Mouse (Mus musculus) forebrain, embryonic 13.5 days (tissue): Measurements from ENCODE around the gene Atg5. TPM values are rescaled to one million over a fixed set of nuclear protein-coding genes. Genes with fewer than 3 reads are reported as not detected.

Experiments used
- ATAC-seq: fragments of 200-750 bp; cut with Nextera tagmentation; 2 replicates; pipeline ENCODE4 v1.8.0; 2017
- H3K27ac ChIP-seq: fragments of 300-500 bp; sonication (generic); 2 replicates; pipeline ENCODE4 v1.5.1; 2015; ENCODE audit warnings: inconsistent platforms, mild to moderate bottlenecking, moderate library complexity
- H3K27me3 ChIP-seq: fragments of 300-500 bp; sonication (generic); 2 replicates; pipeline ENCODE4 v1.6.1; 2015; ENCODE audit warnings: mild to moderate bottlenecking, inconsistent platforms
- H3K36me3 ChIP-seq: fragments of 300-500 bp; sonication (generic); 2 replicates; pipeline ENCODE4 v1.6.1; 2015; ENCODE audit warnings: mild to moderate bottlenecking, inconsistent platforms; ENCODE audit not compliant: poor library complexity, severe bottlenecking
- H3K4me1 ChIP-seq: fragments of 300-500 bp; sonication (generic); 2 replicates; pipeline ENCODE4 v1.6.1; 2015; ENCODE audit warnings: inconsistent platforms
- H3K4me2 ChIP-seq: fragments of 300-500 bp; sonication (generic); 2 replicates; pipeline ENCODE4 v1.6.1; 2015; ENCODE audit warnings: inconsistent platforms, mild to moderate bottlenecking, moderate library complexity
- H3K4me3 ChIP-seq: fragments of 300-500 bp; sonication (generic); 2 replicates; pipeline ENCODE4 v1.5.1; 2015; ENCODE audit warnings: mild to moderate bottlenecking, inconsistent platforms
- H3K9ac ChIP-seq: fragments of 300-500 bp; sonication (generic); 2 replicates; pipeline ENCODE4 v1.6.1; 2015; ENCODE audit warnings: mild to moderate bottlenecking, inconsistent platforms
- H3K9me3 ChIP-seq: fragments of 300-500 bp; sonication (generic); replicated peaks from 2 replicates; pipeline ENCODE4 v1.6.1; 2016; ENCODE audit warnings: inconsistent platforms
- WGBS: fragments of 180-500 bp; shearing (Covaris S2); methylation state at CpG from one replicate; pipeline ENCODE4 v1.1.7; 2015; 5-methylcytosine and 5-hydroxymethylcytosine counted together
- polyA plus RNA-seq: library from polyadenylated mRNA; unstranded; fragments of >200 nt; fragmentation: Nextera tagmentation; extraction: Ambion mirVana; gene quantifications from 2 replicates; pipeline ENCODE4 v1.2.1, GENCODE M21; 2015

Gene Atg5
- polyA plus RNA-seq, 1 experiment from 2014 or later, result 50.6 TPM

- Histone ChIP-seq H3K27me3 (no peaks in the 10 kb centered on the region), H3K4me3 (no peak overlapping the region), H3K9me3 (no peaks in the 10 kb centered on the region), H3K9ac (no peak overlapping the region), H3K36me3 (no peaks in the 10 kb centered on the region), H3K4me1 (no peaks in the 10 kb centered on the region), H3K27ac (no peak overlapping the region), H3K4me2 (no peak overlapping the region)
- no peak for ATAC-seq
- WGBS, result 60% methylated on average over 6 of the region's 6 CpGs
Observed at GRCm38 (mm10) chr10:44338571-44338970, 70.4 kb downstream of the Atg5 start.

GRCm38 (mm10) chr10:44339326-44339725 lies 71.2 kb downstream of the Atg5 start:
- H3K4me1 ChIP-seq, result no peaks in the 10 kb centered on the region
- no peaks in the 10 kb centered on the region for H3K27me3 ChIP-seq
- no peak overlapping the region for H3K9ac ChIP-seq
- no peaks in the 10 kb centered on the region for H3K9me3 ChIP-seq
- H3K4me2 ChIP-seq, result no peak overlapping the region
- no peak for ATAC-seq
- no peak overlapping the region for H3K4me3 ChIP-seq
- 89% methylated on average over 5 of the region's 5 CpGs for WGBS
- no peak overlapping the region for H3K27ac ChIP-seq
- H3K36me3 ChIP-seq, result no peaks in the 10 kb centered on the region

- H3K27me3 ChIP-seq, result no peaks in the 10 kb centered on the region
- no peak overlapping the region for H3K27ac ChIP-seq
- H3K4me2 ChIP-seq, result no peak overlapping the region
- H3K36me3 ChIP-seq, result no peaks in the 10 kb centered on the region
- ATAC-seq, result no peak
- H3K4me3 ChIP-seq, result no peak overlapping the region
- H3K9me3 ChIP-seq, result no peaks in the 10 kb centered on the region
- 67% methylated on average over 4 of the region's 4 CpGs for WGBS
- H3K4me1 ChIP-seq, result no peaks in the 10 kb centered on the region
- no peak overlapping the region for H3K9ac ChIP-seq
Observed at GRCm38 (mm10) chr10:44340928-44341327, 72.8 kb downstream of the Atg5 start.

GRCm38 (mm10) chr10:44341826-44342521 lies 73.8 kb downstream of the Atg5 start:
- Histone ChIP-seq H3K4me1 (no peaks in the 10 kb centered on the region), H3K27me3 (no peaks in the 10 kb centered on the region), H3K36me3 (no peaks in the 10 kb centered on the region), H3K9me3 (no peaks in the 10 kb centered on the region), H3K9ac (no peak overlapping the region), H3K27ac (no peak overlapping the region), H3K4me2 (no peak overlapping the region), H3K4me3 (no peak overlapping the region)
- ATAC-seq, result no peak
- 92% methylated on average over 6 of the region's 6 CpGs for WGBS

GRCm38 (mm10) chr10:44343351-44343750 lies 75.2 kb downstream of the Atg5 start:
- 95% methylated on average over 3 of the region's 3 CpGs for WGBS
- H3K4me1 ChIP-seq, result no peaks in the 10 kb centered on the region
- H3K9me3 ChIP-seq, result no peaks in the 10 kb centered on the region
- no peak overlapping the region for H3K27ac ChIP-seq
- H3K27me3 ChIP-seq, result no peaks in the 10 kb centered on the region
- no peak overlapping the region for H3K9ac ChIP-seq
- no peak overlapping the region for H3K4me2 ChIP-seq
- 0 out of 2 replicates have a peak, but pooled peaks cover 7% of the 10 kb centered on the region for H3K36me3 ChIP-seq
- ATAC-seq, result no peak
- H3K4me3 ChIP-seq, result no peak overlapping the region

- no peaks in the 10 kb centered on the region for H3K9me3 ChIP-seq
- H3K27me3 ChIP-seq, result no peaks in the 10 kb centered on the region
- 0 out of 2 replicates have a peak, but pooled peaks cover 7% of the 10 kb centered on the region for H3K36me3 ChIP-seq
- no peak overlapping the region for H3K27ac ChIP-seq
- no peaks in the 10 kb centered on the region for H3K4me1 ChIP-seq
- no peak overlapping the region for H3K4me3 ChIP-seq
- H3K4me2 ChIP-seq, result no peak overlapping the region
- 95% methylated on average over 10 of the region's 10 CpGs for WGBS
- no peak for ATAC-seq
- H3K9ac ChIP-seq, result no peak overlapping the region
Observed at GRCm38 (mm10) chr10:44347549-44348172, 79.5 kb downstream of the Atg5 start.

GRCm38 (mm10) chr10:44348474-44349415 lies 80.6 kb downstream of the Atg5 start:
- WGBS, result 84% methylated on average over 14 of the region's 14 CpGs
- H3K9ac ChIP-seq, result no peak overlapping the region
- H3K36me3 ChIP-seq, result 0 out of 2 replicates have a peak, but pooled peaks cover 7% of the 10 kb centered on the region
- H3K4me1 ChIP-seq, result no peaks in the 10 kb centered on the region
- no peaks in the 10 kb centered on the region for H3K9me3 ChIP-seq
- ATAC-seq, result no peak
- no peak overlapping the region for H3K27ac ChIP-seq
- H3K4me2 ChIP-seq, result no peak overlapping the region
- no peak overlapping the region for H3K4me3 ChIP-seq
- no peaks in the 10 kb centered on the region for H3K27me3 ChIP-seq

GRCm38 (mm10) chr10:44353467-44353866 lies 85.3 kb downstream of the Atg5 start:
- no peak for ATAC-seq
- Histone ChIP-seq H3K27me3 (no peaks in the 10 kb centered on the region), H3K4me1 (no peaks in the 10 kb centered on the region), H3K27ac (no peak overlapping the region), H3K4me3 (no peak overlapping the region), H3K4me2 (no peak overlapping the region), H3K36me3 (no peaks in the 10 kb centered on the region), H3K9me3 (no peaks in the 10 kb centered on the region), H3K9ac (no peak overlapping the region)
- WGBS, result 84% methylated on average over 4 of the region's 4 CpGs

GRCm38 (mm10) chr10:44354393-44354792 lies 86.2 kb downstream of the Atg5 start:
- H3K4me2 ChIP-seq, result no peak overlapping the region
- no peak overlapping the region for H3K27ac ChIP-seq
- 92% methylated on average over 10 of the region's 10 CpGs for WGBS
- no peak overlapping the region for H3K9ac ChIP-seq
- no peak overlapping the region for H3K4me3 ChIP-seq
- H3K4me1 ChIP-seq, result no peaks in the 10 kb centered on the region
- ATAC-seq, result no peak
- H3K27me3 ChIP-seq, result no peaks in the 10 kb centered on the region
- no peaks in the 10 kb centered on the region for H3K9me3 ChIP-seq
- no peaks in the 10 kb centered on the region for H3K36me3 ChIP-seq

GRCm38 (mm10) chr10:44355216-44355615 lies 87.1 kb downstream of the Atg5 start:
- Histone ChIP-seq H3K27ac (no peak overlapping the region), H3K27me3 (no peaks in the 10 kb centered on the region), H3K4me2 (no peak overlapping the region), H3K9me3 (no peaks in the 10 kb centered on the region), H3K9ac (no peak overlapping the region), H3K36me3 (no peaks in the 10 kb centered on the region), H3K4me3 (no peak overlapping the region), H3K4me1 (no peaks in the 10 kb centered on the region)
- 0 out of 2 replicates have a peak, but pooled peaks have one; percentile 27 for ATAC-seq
- 81% methylated on average over 7 of the region's 7 CpGs for whole genome bisulfite sequencing

- Histone ChIP-seq H3K9me3 (no peaks in the 10 kb centered on the region), H3K4me2 (no peak overlapping the region), H3K27ac (no peak overlapping the region), H3K36me3 (no peaks in the 10 kb centered on the region), H3K9ac (no peak overlapping the region), H3K4me1 (no peaks in the 10 kb centered on the region), H3K4me3 (no peak overlapping the region), H3K27me3 (no peaks in the 10 kb centered on the region)
- no peak for ATAC-seq
- 95% methylated on average over 5 of the region's 5 CpGs for WGBS
Observed at GRCm38 (mm10) chr10:44356625-44357024, 88.5 kb downstream of the Atg5 start.

- H3K9me3 ChIP-seq, result no peaks in the 10 kb centered on the region
- WGBS, result 49% methylated on average over 13 of the region's 13 CpGs
- no peak overlapping the region for H3K9ac ChIP-seq
- H3K27me3 ChIP-seq, result no peaks in the 10 kb centered on the region
- no peak overlapping the region for H3K27ac ChIP-seq
- H3K4me1 ChIP-seq, result no peaks in the 10 kb centered on the region
- H3K4me3 ChIP-seq, result no peak overlapping the region
- no peak overlapping the region for H3K4me2 ChIP-seq
- no peaks in the 10 kb centered on the region for H3K36me3 ChIP-seq
- ATAC-seq, result no peak
Observed at GRCm38 (mm10) chr10:44357316-44357715, 89.2 kb downstream of the Atg5 start.
